Mouse (Mus musculus) left cerebral cortex, postnatal 25 days (tissue): ENCODE measurements at regions not wholly inside any gene's neighbourhood (a gene's known extent, or its start where the extent isn't known, plus 50 kb on each side); places are given as distances from the start of the nearest gene placed in this dataset.

Experiments
- DNase-seq, 2 experiments: peaks; one replicate each; pipeline ENCODE4 v3.0.0; 2022; ENCODE audit warnings: low spot score in 2 of 2, mixed read lengths in 1 of 2
- intact Hi-C: fragments of 180-260 bp; cut with DNase I; formaldehyde crosslinking; loops from one replicate; pipeline ENCODE4 v1.15.1; 2025

DNA sequence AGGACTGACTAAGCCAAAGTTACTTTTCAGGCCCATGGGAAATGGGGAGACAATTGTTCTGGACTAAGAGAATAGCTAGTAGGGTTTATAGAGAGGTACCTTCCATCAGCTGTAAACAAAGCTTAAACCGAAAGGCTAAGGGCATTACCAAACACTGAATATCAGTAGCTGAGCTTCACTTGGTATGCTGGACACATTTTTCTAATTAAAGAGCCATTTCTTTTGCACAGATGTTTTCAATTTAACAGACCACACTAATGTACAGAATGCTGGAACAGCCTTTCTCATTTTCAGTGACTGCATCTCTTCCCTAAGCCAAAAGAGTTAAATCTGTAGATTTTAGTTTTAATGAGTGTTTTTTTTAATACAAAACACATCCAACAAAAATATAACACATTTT, 593.8 kb upstream of the Akr1e1 start:
- no peak for DNase-seq
- intact Hi-C loops, result no loop called here

DNA sequence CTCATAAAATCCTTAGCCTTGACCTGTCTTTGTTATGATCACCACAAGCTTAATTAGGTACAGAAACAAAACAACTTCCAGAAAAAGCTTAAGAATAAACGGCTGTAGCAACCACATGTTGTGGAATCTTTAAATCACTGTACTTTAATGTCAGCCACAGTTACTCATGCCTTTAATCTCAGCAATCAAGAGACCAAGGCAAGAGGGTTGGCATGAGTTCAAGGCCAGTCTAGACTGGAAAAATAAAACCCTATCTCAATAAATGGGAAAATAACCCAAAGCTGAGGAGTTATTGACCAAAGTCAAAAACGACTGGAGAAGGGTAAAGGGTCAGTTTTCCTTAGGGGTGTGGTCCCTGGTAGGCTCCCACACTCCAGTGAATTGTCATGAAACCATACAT, 595.2 kb upstream of the Akr1e1 start:
- intact Hi-C loops, result no loop called here
- DNase-seq, result no peak

DNA sequence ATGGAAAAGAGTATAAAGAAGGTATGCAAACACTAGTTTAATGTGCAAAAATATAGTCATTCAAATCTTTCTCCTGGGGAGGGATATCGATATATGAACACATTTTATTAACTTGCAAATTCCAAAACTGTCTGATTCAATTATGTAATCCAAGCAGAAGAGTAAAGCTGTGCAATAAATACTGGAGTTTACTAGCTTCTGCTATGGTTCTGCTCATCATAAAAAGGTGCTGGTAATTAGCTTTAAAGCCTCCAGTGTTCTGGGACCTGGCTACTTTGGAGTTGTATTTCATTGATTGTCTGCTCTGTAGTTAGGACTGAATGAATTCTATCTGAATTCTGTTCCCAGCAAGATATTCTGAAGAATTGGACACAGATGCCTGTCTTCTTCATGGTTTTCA, 602.7 kb upstream of the Akr1e1 start:
- no peak for DNase-seq
- intact Hi-C loops, result no loop called here

DNA sequence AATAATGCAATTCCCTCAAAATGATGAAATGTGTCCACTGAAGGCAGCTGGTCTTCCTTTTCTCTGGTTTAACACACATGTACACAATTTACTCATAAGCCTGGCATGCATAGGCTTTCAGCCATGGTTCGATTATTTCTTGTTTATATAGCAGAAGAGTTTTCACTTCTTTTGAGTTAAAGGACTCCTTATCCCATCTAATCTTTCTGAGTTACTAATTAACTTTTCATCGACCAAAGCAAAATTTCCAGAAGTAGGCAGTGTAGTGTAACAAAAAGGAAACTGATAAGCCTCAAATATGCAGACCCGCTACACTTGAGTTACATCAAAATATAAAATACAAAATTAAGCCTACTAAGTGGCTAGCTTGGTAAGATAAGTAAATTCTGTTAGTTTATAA, 620.5 kb upstream of the Akr1e1 start:
- no peak for DNase-seq
- intact Hi-C loops, result no loop called here

DNA sequence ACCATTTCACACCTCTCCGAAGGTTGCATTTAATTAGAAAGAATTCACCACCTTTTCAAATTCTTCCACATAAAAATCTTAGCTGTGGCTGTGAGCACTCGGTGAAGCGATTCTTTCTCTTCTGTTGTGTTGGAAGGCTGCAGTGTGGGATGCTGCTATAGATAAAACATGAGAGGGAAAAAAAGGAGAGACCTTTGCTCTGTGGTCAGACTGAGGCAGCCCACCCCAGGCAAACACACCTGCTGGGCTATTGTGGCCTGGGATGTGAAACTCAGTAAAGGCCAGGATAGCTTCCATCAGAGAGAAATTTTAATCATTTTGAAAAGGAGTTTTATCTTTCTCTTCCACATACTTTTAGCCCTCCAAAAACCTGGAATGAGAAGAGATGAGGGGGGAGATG, 625.3 kb upstream of the Akr1e1 start:
- no peak for DNase-seq
- intact Hi-C loops, result no loop called here

DNA sequence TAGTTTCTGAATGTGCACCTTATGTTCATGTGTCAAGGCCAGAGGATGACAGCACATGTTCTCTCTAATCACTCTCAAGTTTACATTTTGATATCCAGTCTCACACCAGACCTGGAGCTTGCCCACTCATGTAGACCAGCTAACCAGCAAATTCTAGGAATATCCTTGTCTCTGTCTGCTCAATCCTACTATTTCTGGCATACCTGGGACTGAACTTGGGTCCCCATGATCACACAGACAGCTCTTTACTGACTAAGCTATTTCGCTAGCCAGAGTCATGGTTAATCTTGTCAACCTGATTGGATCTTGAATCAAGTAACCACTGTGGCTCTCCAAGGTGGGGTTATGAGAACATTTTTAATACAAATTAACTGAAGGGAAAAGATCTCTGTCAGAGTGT, 625.9 kb upstream of the Klf6 start:
- intact Hi-C loops, result no loop called here
- DNase-seq, result no peak

- DNase-seq, result no peak
- intact Hi-C loops, result no loop called here
These were observed 620.7 kb upstream of the Klf6 start for GRCm38 (mm10) chr13:5240541-5240940.

DNA sequence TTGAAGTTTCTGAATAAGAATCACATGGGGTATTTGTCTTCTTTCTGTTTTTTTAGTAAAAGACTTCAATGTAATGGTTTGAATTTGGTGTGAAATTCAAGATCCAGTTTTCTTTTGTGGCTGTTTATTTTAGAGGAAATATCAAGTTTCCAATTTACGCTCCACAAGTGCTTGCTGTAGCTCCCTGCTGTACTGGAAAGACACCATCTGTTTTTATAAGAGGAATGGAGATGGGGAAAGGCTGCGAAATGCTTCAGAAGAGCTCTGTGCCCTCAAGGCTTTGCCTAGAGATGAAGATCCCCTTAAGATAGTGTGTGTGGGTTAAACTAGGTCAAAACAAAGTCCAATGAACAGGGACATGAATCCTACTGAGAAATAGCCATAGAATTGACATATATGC, 618.5 kb upstream of the Klf6 start:
- DNase-seq, result peak in 1 of 2 experiments; percentile 20
- intact Hi-C loops, result no loop called here

- peak; percentile 26 to 85 for DNase-seq
- intact Hi-C loops, result no loop called here
These were observed 612.5 kb upstream of the Klf6 start for GRCm38 (mm10) chr13:5248671-5249391.

DNA sequence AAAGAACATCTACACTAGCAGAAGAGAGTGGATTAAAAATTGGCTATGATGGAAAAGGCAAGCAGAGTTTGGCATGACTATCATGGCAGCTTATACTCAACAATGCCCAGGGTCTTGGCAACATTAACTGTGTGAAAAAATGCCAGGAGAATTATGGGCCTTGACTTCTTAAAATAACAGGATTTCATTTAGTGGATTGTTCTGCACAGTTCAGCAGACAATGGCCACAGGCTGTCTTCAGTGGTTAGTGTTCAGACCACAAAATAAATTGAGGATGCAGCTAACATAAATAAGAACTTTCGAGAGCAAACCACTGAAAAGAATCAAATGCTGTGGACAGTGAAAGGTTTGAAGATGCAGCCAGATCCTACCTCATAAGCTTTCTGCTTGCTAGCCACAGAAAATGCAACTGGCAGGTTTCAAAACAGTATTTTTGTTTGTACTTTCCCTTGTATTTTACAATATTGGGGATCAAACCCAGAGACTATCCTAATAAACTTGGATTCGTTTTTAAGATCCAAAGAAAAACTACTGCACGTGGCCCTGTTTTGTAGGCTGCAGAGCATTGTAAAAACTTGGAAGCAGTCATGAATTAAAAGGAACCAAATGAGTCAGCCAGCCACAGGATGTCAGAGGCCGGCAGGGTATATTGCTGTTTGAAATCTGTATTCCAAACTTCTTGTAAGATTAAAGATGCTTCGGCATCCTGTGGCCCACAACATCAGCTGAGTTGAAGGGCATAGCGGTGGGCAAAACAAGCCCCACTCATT, 603.2 kb upstream of the Klf6 start:
- intact Hi-C loops, result no loop called here
- no peak for DNase-seq

DNA sequence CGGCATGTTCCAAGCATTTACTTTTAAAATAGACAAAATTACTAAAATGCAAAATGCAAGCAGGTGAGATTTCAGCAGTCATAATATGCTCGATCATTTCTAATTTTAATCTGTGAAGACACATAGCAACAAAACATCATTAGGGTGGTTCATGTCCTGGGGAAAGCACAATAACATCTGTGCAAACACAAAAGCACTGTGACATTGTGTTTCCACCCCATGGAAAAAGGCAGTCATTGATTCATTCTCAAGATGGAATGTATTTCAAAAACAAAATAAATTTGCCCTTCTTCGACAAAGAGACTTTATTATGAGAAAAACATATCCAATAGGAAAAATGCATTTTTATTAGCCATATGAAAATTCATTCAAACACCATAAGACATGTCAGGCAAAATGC, 601.5 kb upstream of the Klf6 start:
- no peak for DNase-seq
- intact Hi-C loops, result no loop called here

DNA sequence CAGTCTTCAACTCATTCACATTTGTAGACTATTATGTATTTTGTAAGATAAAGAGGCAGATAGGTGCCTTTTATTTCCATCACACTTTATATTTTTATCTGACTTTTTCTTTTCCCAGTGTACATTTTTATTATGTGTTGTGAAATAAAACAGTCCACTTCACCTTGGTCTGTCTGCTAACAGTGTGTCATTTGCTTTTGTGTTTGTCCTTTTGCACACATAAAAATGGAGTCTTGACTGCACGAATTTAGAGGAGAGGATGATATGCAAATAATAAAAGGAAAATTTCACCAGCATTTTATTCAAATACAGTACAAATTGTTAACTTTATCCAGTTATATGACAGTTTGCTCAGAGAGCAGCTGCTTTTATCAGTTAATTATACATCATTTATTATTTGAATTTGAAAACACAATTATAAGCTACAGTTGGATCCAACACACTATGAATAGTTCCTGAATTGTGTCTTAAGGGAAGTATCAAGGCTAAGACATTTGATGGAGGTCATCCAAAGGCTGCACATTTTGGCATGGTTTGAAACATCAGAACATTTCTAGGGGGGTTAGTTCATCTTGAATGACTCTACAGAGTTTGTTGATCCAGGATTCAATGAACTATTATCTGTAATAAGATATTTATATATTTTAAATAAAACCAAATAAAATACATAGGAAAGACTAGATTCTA, 588.6 kb upstream of the Klf6 start:
- no peak for DNase-seq
- intact Hi-C loops, result no loop called here

- DNase-seq, result no peak
- intact Hi-C loops, result no loop called here
These were observed 584.7 kb upstream of the Klf6 start for GRCm38 (mm10) chr13:5276564-5276963.

GRCm38 (mm10) chr13:5289753-5290449, 571.4 kb upstream of the Klf6 start:
- intact Hi-C loops, result no loop called here
- DNase-seq, result no peak

DNA sequence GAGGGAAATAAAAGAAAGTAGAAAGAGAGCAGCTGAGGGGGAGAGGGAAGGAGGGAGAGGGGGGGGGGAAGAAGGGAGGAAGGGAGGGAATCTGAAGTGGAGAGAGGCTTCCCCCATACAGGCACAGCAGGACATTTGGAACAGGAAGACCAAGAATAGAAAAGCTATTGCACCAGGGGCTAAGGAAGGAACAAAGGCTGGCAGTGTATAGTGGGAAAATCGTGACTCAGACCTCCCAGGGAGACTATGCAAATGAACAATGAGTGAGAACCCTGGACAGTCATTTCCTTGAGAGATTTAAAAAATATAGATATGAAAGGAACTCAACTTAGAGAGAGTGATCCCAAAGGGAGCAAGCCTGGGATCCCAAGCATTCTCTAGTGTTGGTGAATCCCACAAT, 559.1 kb upstream of the Klf6 start:
- intact Hi-C loops, result loop anchor here (10.0 kb wide), 1 partner anchor 303 kb away; no protein-coding TSS in a partner anchor
- peak in 1 of 2 experiments; percentile 82 for DNase-seq

GRCm38 (mm10) chr13:5306688-5307087, 554.6 kb upstream of the Klf6 start:
- intact Hi-C loops, result loop anchor here (10.0 kb wide), 1 partner anchor 298 kb away; no protein-coding TSS in a partner anchor
- no peak for DNase-seq

DNA sequence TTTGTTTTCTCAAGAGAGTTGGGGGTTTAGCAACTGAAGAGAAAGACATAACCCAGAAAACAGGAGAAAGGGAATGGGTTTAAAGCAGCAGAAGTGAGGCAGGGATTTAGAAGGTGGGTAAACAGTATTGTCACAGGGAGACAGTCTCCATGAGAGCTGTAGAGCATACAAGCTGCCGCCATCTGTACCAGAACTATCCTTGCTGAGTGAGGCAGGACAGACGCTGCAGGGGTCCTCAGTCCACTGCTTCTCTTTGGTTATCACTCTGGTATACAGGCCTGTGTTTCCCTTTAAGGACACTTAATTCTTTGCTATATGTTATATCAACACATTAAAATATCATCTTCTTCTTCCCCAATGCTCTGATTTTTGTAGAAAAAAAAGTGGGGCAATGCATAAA, 548.0 kb upstream of the Klf6 start:
- intact Hi-C loops, result no loop called here
- DNase-seq, result no peak

- intact Hi-C loops, result no loop called here
These were observed 546.3 kb upstream of the Klf6 start for GRCm38 (mm10) chr13:5315011-5315410.

GRCm38 (mm10) chr13:5317941-5318856, 543.1 kb upstream of the Klf6 start:
- DNase-seq, result no peak
- intact Hi-C loops, result no loop called here

More at GRCm38 (mm10) chr13:5315011-5315410, 546.3 kb upstream of the Klf6 start:
- no peak for DNase-seq
